Mouse (Mus musculus) CH12.LX (cell line): ENCODE measurements around the gene Llgl1.

Experiments used
- CTCF ChIP-seq, 2 experiments: IDR thresholded peaks in 1 of 2; conservative IDR thresholded peaks in 1 of 2; 2 replicates each; pipeline ENCODE4 v1.5.1; 2011 to 2012; ENCODE audit warnings: low read depth in 2 of 2, low read length in 2 of 2, improper control_type of control experiment in 1 of 2, inconsistent platforms in 1 of 2, mild to moderate bottlenecking in 1 of 2, moderate library complexity in 1 of 2
- E2F4 ChIP-seq: IDR thresholded peaks from 2 replicates; pipeline ENCODE4 v1.6.1; 2011; ENCODE audit warnings: low read depth, low read length, improper control_type of control experiment; ENCODE audit not compliant: insufficient replicate concordance
- EP300 ChIP-seq: IDR thresholded peaks from 2 replicates; pipeline ENCODE4 v1.6.1; 2011; ENCODE audit warnings: low read length, improper control_type of control experiment
- HCFC1 ChIP-seq: IDR thresholded peaks from 2 replicates; pipeline ENCODE4 v1.6.1; 2012; ENCODE audit warnings: low read depth, mild to moderate bottlenecking, inconsistent platforms, low read length, improper control_type of control experiment
- MAFK ChIP-seq: IDR thresholded peaks from 2 replicates; pipeline ENCODE4 v1.6.1; 2011; ENCODE audit warnings: low read length, improper control_type of control experiment; ENCODE audit not compliant: insufficient replicate concordance
- MYC ChIP-seq: IDR thresholded peaks from 2 replicates; pipeline ENCODE4 v1.6.1; 2011; ENCODE audit warnings: low read depth, mild to moderate bottlenecking, improper control_type of control experiment, low read length
- POLR2A ChIP-seq: IDR thresholded peaks from 2 replicates; pipeline ENCODE4 v1.6.1; 2011; ENCODE audit warnings: low read depth, mild to moderate bottlenecking, improper control_type of control experiment, low read length
- POLR2AphosphoS2 ChIP-seq: IDR thresholded peaks from 2 replicates; pipeline ENCODE4 v1.6.1; 2011; ENCODE audit warnings: low read depth, low read length, improper control_type of control experiment
- SIN3A ChIP-seq: IDR thresholded peaks from 2 replicates; pipeline ENCODE4 v1.6.1; 2012; ENCODE audit warnings: low read length, improper control_type of control experiment, inconsistent platforms
- TBP ChIP-seq: conservative IDR thresholded peaks from 2 replicates; pipeline ENCODE4 v1.6.1; 2011; ENCODE audit warnings: low read depth, low read length, improper control_type of control experiment
- TCF12 ChIP-seq: IDR thresholded peaks from 2 replicates; pipeline ENCODE4 v1.6.1; 2014; ENCODE audit warnings: low read depth, mild to moderate bottlenecking, inconsistent platforms, low read length, improper control_type of control experiment
- USF2 ChIP-seq: conservative IDR thresholded peaks from 2 replicates; pipeline ENCODE4 v1.6.1; 2011; ENCODE audit warnings: low read depth, low read length, improper control_type of control experiment
- ZKSCAN1 ChIP-seq: IDR thresholded peaks from 2 replicates; pipeline ENCODE4 v1.6.1; 2012; ENCODE audit warnings: low read depth, inconsistent platforms, low read length, improper control_type of control experiment, borderline replicate concordance

- TF ChIP-seq MYC (no peak), CTCF (conservative IDR thresholded peaks at IDR 0.05 in 1 of 2, IDR thresholded peaks at IDR 0.05 in 1 of 2; ENCODE audit: low read depth in 2 of 2, low read length in 2 of 2) (no peak), POLR2A (no peak), MAFK (no peak), TCF12 (no peak), SIN3A (no peak), EP300 (no peak), HCFC1 (no peak), ZKSCAN1 (no peak), USF2 (no peak), TBP (no peak), E2F4 (no peak), POLR2AphosphoS2 (no peak)
Observed at GRCm38 (mm10) chr11:60730169-60730568, 30.6 kb downstream of the Llgl1 start.
